Mouse (Mus musculus) spleen, adult 10 weeks (tissue): ENCODE measurements around the gene Apba3. TPM values are rescaled to one million over a fixed set of nuclear protein-coding genes. Genes with fewer than 3 reads are reported as not detected.

Source experiments
- polyA plus RNA-seq: library from polyadenylated mRNA; stranded (reverse); fragments of 350-450 nt; fragmentation: Illumina TruSeq; extraction: RNeasy Lipid Tissue Mini Kit (QIAGEN cat#74804); gene quantifications from one replicate; pipeline ENCODE4 v1.2.3, GENCODE M21; 2015; ENCODE audit warnings: low replicate concordance; ENCODE audit not compliant: insufficient read depth

Gene Apba3
- polyA plus RNA-seq, result 11.9 TPM

GRCm38 (mm10) chr10:81266211-81267105, at the start of gene Apba3, which contains the start of gene Mrpl54:
Gene Apba3, plus strand, starts transcription at chr10:81266960.
Gene Mrpl54, minus strand, starts transcription at chr10:81266934.

GRCm38 (mm10) chr10:81230438-81231332, 36.1 kb upstream of the Apba3 start, which contains the start of gene Atcay:
Gene Atcay, minus strand, starts transcription at chr10:81230833.

GRCm38 (mm10) chr10:81232580-81233225, 34.1 kb upstream of the Apba3 start, which contains the start of gene Zfr2:
Gene Zfr2, plus strand, starts transcription at chr10:81233155.

GRCm38 (mm10) chr10:81252424-81253419, 14.0 kb upstream of the Apba3 start, which contains the start of gene Matk:
Gene Matk, plus strand, starts transcription at chr10:81252935.

GRCm38 (mm10) chr10:81291511-81292104, 24.8 kb downstream of the Apba3 start, which contains the start of gene Tjp3:
Gene Tjp3, minus strand, starts transcription at chr10:81291581.

GRCm38 (mm10) chr10:81292554-81293333, 26.0 kb downstream of the Apba3 start, which contains the start of gene Pip5k1c:
Gene Pip5k1c, plus strand, starts transcription at chr10:81292963.

GRCm38 (mm10) chr10:81320550-81321347, 54.0 kb downstream of the Apba3 start, which contains the start of gene Cactin:
Gene Cactin, plus strand, starts transcription at chr10:81321103.

Other genes with a start within 250 kb of the Apba3 start
- not detected for gene Diras1, start 241.3 kb upstream of the Apba3 start, polyA plus RNA-seq
- gene Slc39a3, start 229.5 kb upstream of the Apba3 start, polyA plus RNA-seq, result 3.3 TPM
- 21.1 TPM for gene Sgta, start 206.8 kb upstream of the Apba3 start, polyA plus RNA-seq
- gene Thop1, start 196.9 kb upstream of the Apba3 start, polyA plus RNA-seq, result 4.1 TPM
- gene Creb3l3, start 168.1 kb upstream of the Apba3 start, polyA plus RNA-seq, result not detected
- gene Map2k2, start 161.0 kb upstream of the Apba3 start, polyA plus RNA-seq, result 27.7 TPM
- 14.0 TPM for gene Zbtb7a, start 131.7 kb upstream of the Apba3 start, polyA plus RNA-seq
- gene Pias4, start 99.0 kb upstream of the Apba3 start, polyA plus RNA-seq, result 10.8 TPM
- 451 TPM for gene Eef2, start 90.3 kb upstream of the Apba3 start, polyA plus RNA-seq
- gene Dapk3, start 84.0 kb upstream of the Apba3 start, polyA plus RNA-seq, result 8.6 TPM
- not detected for gene 4930442H23Rik, start 83.1 kb upstream of the Apba3 start, polyA plus RNA-seq
- not detected for gene Nmrk2, start 64.9 kb upstream of the Apba3 start, polyA plus RNA-seq
- gene Atcay, start 36.1 kb upstream of the Apba3 start, polyA plus RNA-seq, result 1.2 TPM
- gene Zfr2, start 33.8 kb upstream of the Apba3 start, polyA plus RNA-seq, result 1.5 TPM
- gene Matk, start 14.0 kb upstream of the Apba3 start, polyA plus RNA-seq, result 4.6 TPM
- 28.9 TPM for gene Mrpl54, start within 50 bp of the Apba3 start, polyA plus RNA-seq
- 2.6 TPM for gene Tjp3, start 24.6 kb downstream of the Apba3 start, polyA plus RNA-seq
- 26.7 TPM for gene Pip5k1c, start 26.0 kb downstream of the Apba3 start, polyA plus RNA-seq
- 5.0 TPM for gene Cactin, start 54.1 kb downstream of the Apba3 start, polyA plus RNA-seq
- gene Tbxa2r, start 61.8 kb downstream of the Apba3 start, polyA plus RNA-seq, result 3.0 TPM
- 0.59 TPM for gene Gipc3, start 76.3 kb downstream of the Apba3 start, polyA plus RNA-seq
- 30.0 TPM for gene Hmg20b, start 83.5 kb downstream of the Apba3 start, polyA plus RNA-seq
- 2.8 TPM for gene Mfsd12, start 90.5 kb downstream of the Apba3 start, polyA plus RNA-seq
- gene 4930404N11Rik, start 98.9 kb downstream of the Apba3 start, polyA plus RNA-seq, result 0.18 TPM
- 7.7 TPM for gene Fzr1, start 111.6 kb downstream of the Apba3 start, polyA plus RNA-seq
- 1.9 TPM for gene Dohh, start 117.5 kb downstream of the Apba3 start, polyA plus RNA-seq
- gene Gm48551, start 117.5 kb downstream of the Apba3 start, polyA plus RNA-seq, result 3.2 TPM
- 0.43 TPM for gene Gm48552, start 122.0 kb downstream of the Apba3 start, polyA plus RNA-seq
- 9.5 TPM for gene Smim24, start 126.1 kb downstream of the Apba3 start, polyA plus RNA-seq
- gene Nfic, start 188.7 kb downstream of the Apba3 start, polyA plus RNA-seq, result 9.4 TPM
- gene Celf5, start 215.7 kb downstream of the Apba3 start, polyA plus RNA-seq, result 0.15 TPM
- 27.7 TPM for gene Ncln, start 229.4 kb downstream of the Apba3 start, polyA plus RNA-seq
- 15.6 TPM for gene S1pr4, start 233.2 kb downstream of the Apba3 start, polyA plus RNA-seq